Mouse (Mus musculus) spleen, embryonic (tissue): ENCODE results near the gene Jph4.

Experiments
- CTCF ChIA-PET: fragments of 350-600 bp; sonication (Branson Sonifier 250); formaldehyde crosslinking; loops from one replicate; lab custom pipeline; 2022; lab: Charles Lee

The Jph4 gene

GRCm38 (mm10) chr14:55096573-55097087, 20.1 kb downstream of the Jph4 start:
- CTCF ChIA-PET = no interaction called here

- CTCF ChIA-PET = no interaction called here
Measured at GRCm38 (mm10) chr14:55095671-55096070, 21.1 kb downstream of the Jph4 start.

GRCm38 (mm10) chr14:55095263-55095662, 21.5 kb downstream of the Jph4 start:
- CTCF ChIA-PET = no interaction called here

GRCm38 (mm10) chr14:55094704-55095231, 22.0 kb downstream of the Jph4 start, which contains the start of gene Thtpa:
Gene Thtpa, plus strand, starts transcription at chr14:55094784.
- CTCF ChIA-PET = no interaction called here

- CTCF ChIA-PET = no interaction called here
Measured at GRCm38 (mm10) chr14:55093927-55094326, 22.8 kb downstream of the Jph4 start.

GRCm38 (mm10) chr14:55092011-55092577, 24.6 kb downstream of the Jph4 start, which contains the start of gene Zfhx2:
Gene Zfhx2, minus strand, starts transcription at chr14:55092324.
- CTCF ChIA-PET = no interaction called here

- CTCF ChIA-PET = no interaction called here
Measured at GRCm38 (mm10) chr14:55091209-55091865, 25.4 kb downstream of the Jph4 start.

GRCm38 (mm10) chr14:55089199-55089947, 27.4 kb downstream of the Jph4 start:
- CTCF ChIA-PET = no interaction called here

- CTCF ChIA-PET = no interaction called here
Measured at GRCm38 (mm10) chr14:55086009-55086514, 30.7 kb downstream of the Jph4 start.

- CTCF ChIA-PET = no interaction called here
Measured at GRCm38 (mm10) chr14:55085324-55086008, 31.3 kb downstream of the Jph4 start.

GRCm38 (mm10) chr14:55083481-55083880, 33.3 kb downstream of the Jph4 start:
- CTCF ChIA-PET = interaction anchor here (0.9 kb wide), 1 partner anchor 21 kb away, joined by 4 read pairs; no protein-coding TSS in a partner anchor

- CTCF ChIA-PET = no interaction called here
Measured at GRCm38 (mm10) chr14:55081105-55081504, 35.6 kb downstream of the Jph4 start.

- CTCF ChIA-PET = interaction anchor here (0.6 to 0.9 kb wide), 3 partner anchors 21 to 57 kb away, joined by 3 to 5 read pairs (median 3); no protein-coding TSS in a partner anchor
Measured at GRCm38 (mm10) chr14:55079214-55079970, 37.3 kb downstream of the Jph4 start.

- CTCF ChIA-PET = interaction anchor here (0.9 kb wide), 1 partner anchor 20 kb away, joined by 3 read pairs; no protein-coding TSS in a partner anchor
Measured at GRCm38 (mm10) chr14:55078366-55078989, 38.3 kb downstream of the Jph4 start.

GRCm38 (mm10) chr14:55077481-55078365, 39.0 kb downstream of the Jph4 start:
- CTCF ChIA-PET = no interaction called here

GRCm38 (mm10) chr14:55076956-55077355, 39.8 kb downstream of the Jph4 start:
- CTCF ChIA-PET = no interaction called here

GRCm38 (mm10) chr14:55076224-55076623, 40.5 kb downstream of the Jph4 start:
- CTCF ChIA-PET = interaction anchor here (0.6 kb wide), 1 partner anchor 49 kb away, joined by 7 read pairs; no protein-coding TSS in a partner anchor

- CTCF ChIA-PET = no interaction called here
Measured at GRCm38 (mm10) chr14:55074416-55074815, 42.3 kb downstream of the Jph4 start.

- CTCF ChIA-PET = no interaction called here
Measured at GRCm38 (mm10) chr14:55071756-55072155, 45.0 kb downstream of the Jph4 start.
